Mouse (Mus musculus): ENCODE results near the gene Cdk5r1. TPM values are rescaled to one million over a fixed set of nuclear protein-coding genes. Genes with fewer than 3 reads are reported as not detected.

Gene Cdk5r1
- total and polyA plus RNA-seq, 3 experiments: 0.65 to 1.5 TPM; not detected in 1

DNA sequence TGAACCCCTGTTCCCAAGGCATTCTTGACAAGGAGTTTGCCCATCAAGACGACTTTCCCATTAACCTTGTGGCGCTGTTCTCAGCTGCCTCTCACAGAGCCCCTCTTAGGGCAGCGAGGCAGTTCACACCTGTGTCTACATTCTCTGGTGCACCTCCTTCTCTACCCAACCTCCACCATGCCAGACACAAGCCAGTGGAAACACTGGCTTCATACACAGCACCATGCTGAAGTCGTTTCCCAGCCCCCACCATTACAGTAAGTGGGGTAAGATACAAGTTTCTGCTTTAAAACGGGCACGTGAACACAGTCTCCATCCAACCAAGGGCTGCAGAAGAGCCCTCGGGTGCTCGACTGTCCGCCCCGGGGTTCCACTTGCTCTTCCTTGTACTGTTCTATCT is 33.3 kb downstream of the Cdk5r1 start:
- Histone ChIP-seq H3K9me3 (replicated peaks) (no peaks in the 10 kb centered on the region), H3K4me3 (ENCODE audit: low read depth, low read length) (no peak overlapping the region), H3K27me3 (ENCODE audit: insufficient read depth, low read length) (peaks cover 5% of the 10 kb centered on the region), H3K4me1 (ENCODE audit: insufficient read depth, low read depth, low read length) (no peaks in the 10 kb centered on the region), H3K36me3 (replicated peaks) (no peaks in the 10 kb centered on the region)
- TF ChIP-seq TAL1 (conservative IDR thresholded peaks at IDR 0.05; ENCODE audit: low read depth, low read length) (no peak), CTCF (IDR thresholded peaks at IDR 0.05; ENCODE audit: low read depth, low read length) (no peak), GATA2 (IDR thresholded peaks at IDR 0.05; ENCODE audit: borderline replicate concordance, low read depth, low read length) (no peak), POLR2AphosphoS5 (IDR thresholded peaks at IDR 0.05; ENCODE audit: insufficient replicate concordance, low read depth, low read length) (no peak), GATA1 (IDR thresholded peaks at IDR 0.05; ENCODE audit: borderline replicate concordance, low read length) (no peak)
- no peak for ATAC-seq (ENCODE audit: extremely low read depth, insufficient number of reproducible peaks, low FRiP score, poor library complexity, severe bottlenecking)
- DNase-seq (ENCODE audit: low spot score): no peak

DNA sequence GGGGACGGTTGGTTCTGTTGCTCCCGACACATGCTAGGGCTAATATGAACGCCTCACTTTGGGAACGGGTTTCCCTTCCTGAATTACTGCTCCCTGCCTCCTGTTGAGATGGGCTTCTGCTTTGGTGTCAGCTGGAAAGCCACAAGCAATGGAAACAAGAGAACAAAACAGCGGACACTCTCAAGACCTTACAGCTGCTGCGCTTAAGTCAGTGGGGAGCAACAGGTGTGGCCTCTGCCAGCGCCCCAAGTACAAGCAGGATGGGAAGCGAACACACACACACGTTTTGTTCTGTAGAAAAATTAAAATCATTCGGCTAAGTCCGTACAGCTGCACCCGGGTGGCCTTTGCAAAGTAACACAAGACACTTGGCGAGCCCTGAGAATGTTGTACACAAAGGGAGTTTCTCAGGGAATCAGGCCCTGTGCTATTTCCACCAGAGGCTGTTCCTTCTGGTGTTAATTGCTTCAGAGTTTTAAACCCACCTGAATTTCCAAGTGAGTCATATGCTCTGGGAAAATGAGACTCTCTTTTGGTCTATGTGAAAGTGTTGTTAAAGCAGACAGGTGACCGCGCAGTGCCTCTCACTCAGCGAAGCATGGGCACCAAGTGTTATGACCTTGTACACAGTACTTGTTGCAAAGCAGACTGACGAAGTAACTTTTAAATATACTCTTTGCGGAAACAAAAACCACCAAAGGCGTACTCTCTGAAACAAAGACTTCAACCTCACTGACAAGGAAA is 35.7 kb downstream of the Cdk5r1 start:
- no peak overlapping the region for H3K4me3 ChIP-seq (ENCODE audit: low read depth, low read length)
- H3K36me3 ChIP-seq (replicated peaks): no peaks in the 10 kb centered on the region
- H3K9me3 ChIP-seq (replicated peaks): no peaks in the 10 kb centered on the region
- ATAC-seq (ENCODE audit: extremely low read depth, insufficient number of reproducible peaks, low FRiP score, poor library complexity, severe bottlenecking) (no peak), DNase-seq (ENCODE audit: low spot score) (no peak)
- H3K4me1 ChIP-seq (ENCODE audit: insufficient read depth, low read depth, low read length): no peaks in the 10 kb centered on the region
- peaks cover 5% of the 10 kb centered on the region for H3K27me3 ChIP-seq (ENCODE audit: insufficient read depth, low read length)
- TF ChIP-seq TAL1 (conservative IDR thresholded peaks at IDR 0.05; ENCODE audit: low read depth, low read length): no peak
- no peak for TF ChIP-seq GATA1 (IDR thresholded peaks at IDR 0.05; ENCODE audit: borderline replicate concordance, low read length)
- TF ChIP-seq CTCF (IDR thresholded peaks at IDR 0.05; ENCODE audit: low read depth, low read length): no peak
- no peak for TF ChIP-seq POLR2AphosphoS5 (IDR thresholded peaks at IDR 0.05; ENCODE audit: insufficient replicate concordance, low read depth, low read length)
- TF ChIP-seq GATA2 (IDR thresholded peaks at IDR 0.05; ENCODE audit: borderline replicate concordance, low read depth, low read length): no peak

DNA sequence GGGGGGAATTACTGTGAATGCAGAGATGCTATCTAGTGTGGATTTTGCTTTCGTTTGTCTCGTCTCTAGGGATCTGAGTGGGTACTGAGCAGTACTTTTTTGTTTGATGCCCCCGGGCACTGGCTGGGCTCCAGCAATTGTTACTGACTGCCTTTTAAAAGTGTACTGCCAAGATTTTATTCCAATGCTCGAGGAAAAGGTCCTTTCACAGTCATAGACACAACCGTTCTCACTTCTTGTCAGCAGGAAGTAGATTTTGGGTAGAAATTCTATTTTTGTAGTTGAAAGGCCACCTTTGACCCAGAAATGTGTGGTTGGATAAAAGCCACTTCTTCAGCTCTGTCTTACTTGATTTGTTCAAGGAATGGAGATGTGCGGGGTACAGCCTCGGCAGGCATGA is 37.0 kb downstream of the Cdk5r1 start:
- ATAC-seq (ENCODE audit: extremely low read depth, insufficient number of reproducible peaks, low FRiP score, poor library complexity, severe bottlenecking) (no peak), DNase-seq (ENCODE audit: low spot score) (no peak)
- Histone ChIP-seq H3K27me3 (ENCODE audit: insufficient read depth, low read length) (peaks cover 6% of the 10 kb centered on the region), H3K9me3 (replicated peaks) (no peaks in the 10 kb centered on the region), H3K4me1 (ENCODE audit: insufficient read depth, low read depth, low read length) (no peaks in the 10 kb centered on the region), H3K4me3 (ENCODE audit: low read depth, low read length) (no peak overlapping the region), H3K36me3 (replicated peaks) (no peaks in the 10 kb centered on the region)
- TF ChIP-seq POLR2AphosphoS5 (IDR thresholded peaks at IDR 0.05; ENCODE audit: insufficient replicate concordance, low read depth, low read length) (no peak), GATA2 (IDR thresholded peaks at IDR 0.05; ENCODE audit: borderline replicate concordance, low read depth, low read length) (no peak), GATA1 (IDR thresholded peaks at IDR 0.05; ENCODE audit: borderline replicate concordance, low read length) (no peak), TAL1 (conservative IDR thresholded peaks at IDR 0.05; ENCODE audit: low read depth, low read length) (no peak), CTCF (IDR thresholded peaks at IDR 0.05; ENCODE audit: low read depth, low read length) (no peak)

DNA sequence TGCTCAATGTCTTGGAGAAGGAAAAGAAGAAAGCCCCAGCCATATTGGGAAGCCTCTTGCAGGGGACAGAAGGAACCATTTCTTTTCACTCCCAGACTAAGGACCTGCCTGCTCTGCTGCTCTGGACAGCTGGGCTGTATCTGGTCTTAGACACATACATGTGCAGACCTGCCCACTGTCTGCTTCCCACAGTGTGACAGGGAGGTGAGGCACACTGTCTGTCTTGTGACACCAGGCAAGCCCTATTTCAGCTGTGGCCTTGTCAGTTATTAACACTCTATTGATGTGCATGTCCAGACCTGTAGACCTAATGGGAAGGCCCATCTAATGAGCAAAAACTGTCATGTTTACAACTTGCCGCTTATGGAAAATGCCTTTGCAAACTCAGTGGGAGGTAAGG is 38.5 kb downstream of the Cdk5r1 start:
- DNase-seq (ENCODE audit: low spot score): no peak
- H3K4me3 ChIP-seq (ENCODE audit: low read depth, low read length): no peak overlapping the region
- no peaks in the 10 kb centered on the region for H3K36me3 ChIP-seq (replicated peaks)
- H3K27me3 ChIP-seq (ENCODE audit: insufficient read depth, low read length): peaks cover 9% of the 10 kb centered on the region
- H3K9me3 ChIP-seq (replicated peaks): no peaks in the 10 kb centered on the region
- no peak for ATAC-seq (ENCODE audit: extremely low read depth, insufficient number of reproducible peaks, low FRiP score, poor library complexity, severe bottlenecking)
- TF ChIP-seq CTCF (IDR thresholded peaks at IDR 0.05; ENCODE audit: low read depth, low read length): no peak
- TF ChIP-seq POLR2AphosphoS5 (IDR thresholded peaks at IDR 0.05; ENCODE audit: insufficient replicate concordance, low read depth, low read length): no peak
- TF ChIP-seq GATA1 (IDR thresholded peaks at IDR 0.05; ENCODE audit: borderline replicate concordance, low read length): no peak
- no peak for TF ChIP-seq TAL1 (conservative IDR thresholded peaks at IDR 0.05; ENCODE audit: low read depth, low read length)
- TF ChIP-seq GATA2 (IDR thresholded peaks at IDR 0.05; ENCODE audit: borderline replicate concordance, low read depth, low read length): no peak
- no peaks in the 10 kb centered on the region for H3K4me1 ChIP-seq (ENCODE audit: insufficient read depth, low read depth, low read length)

DNA sequence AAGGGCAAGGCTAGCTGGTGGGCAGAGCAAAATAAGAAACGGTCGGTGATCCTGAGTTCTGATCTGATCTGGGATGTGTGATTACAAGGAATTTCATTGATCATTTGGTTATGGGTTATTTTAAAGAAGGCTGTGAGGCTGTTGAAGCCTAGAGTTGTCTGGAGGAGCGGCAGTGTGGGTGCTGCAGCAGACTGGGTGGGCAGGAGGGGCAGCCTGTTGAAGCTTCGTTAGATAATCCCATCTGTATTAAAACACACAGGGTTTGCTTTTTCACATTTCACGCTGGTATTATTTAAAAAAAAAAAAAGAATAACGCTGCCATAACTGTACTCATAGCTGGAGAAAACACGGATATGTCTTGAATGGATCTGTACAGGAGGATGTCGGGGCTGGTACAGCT is 39.1 kb downstream of the Cdk5r1 start:
- Histone ChIP-seq H3K36me3 (replicated peaks) (no peaks in the 10 kb centered on the region), H3K4me1 (ENCODE audit: insufficient read depth, low read depth, low read length) (no peaks in the 10 kb centered on the region), H3K27me3 (ENCODE audit: insufficient read depth, low read length) (peaks cover 9% of the 10 kb centered on the region), H3K9me3 (replicated peaks) (no peaks in the 10 kb centered on the region), H3K4me3 (ENCODE audit: low read depth, low read length) (no peak overlapping the region)
- ATAC-seq (ENCODE audit: extremely low read depth, insufficient number of reproducible peaks, low FRiP score, poor library complexity, severe bottlenecking) (no peak), DNase-seq (ENCODE audit: low spot score) (no peak)
- TF ChIP-seq POLR2AphosphoS5 (IDR thresholded peaks at IDR 0.05; ENCODE audit: insufficient replicate concordance, low read depth, low read length): no peak

DNA sequence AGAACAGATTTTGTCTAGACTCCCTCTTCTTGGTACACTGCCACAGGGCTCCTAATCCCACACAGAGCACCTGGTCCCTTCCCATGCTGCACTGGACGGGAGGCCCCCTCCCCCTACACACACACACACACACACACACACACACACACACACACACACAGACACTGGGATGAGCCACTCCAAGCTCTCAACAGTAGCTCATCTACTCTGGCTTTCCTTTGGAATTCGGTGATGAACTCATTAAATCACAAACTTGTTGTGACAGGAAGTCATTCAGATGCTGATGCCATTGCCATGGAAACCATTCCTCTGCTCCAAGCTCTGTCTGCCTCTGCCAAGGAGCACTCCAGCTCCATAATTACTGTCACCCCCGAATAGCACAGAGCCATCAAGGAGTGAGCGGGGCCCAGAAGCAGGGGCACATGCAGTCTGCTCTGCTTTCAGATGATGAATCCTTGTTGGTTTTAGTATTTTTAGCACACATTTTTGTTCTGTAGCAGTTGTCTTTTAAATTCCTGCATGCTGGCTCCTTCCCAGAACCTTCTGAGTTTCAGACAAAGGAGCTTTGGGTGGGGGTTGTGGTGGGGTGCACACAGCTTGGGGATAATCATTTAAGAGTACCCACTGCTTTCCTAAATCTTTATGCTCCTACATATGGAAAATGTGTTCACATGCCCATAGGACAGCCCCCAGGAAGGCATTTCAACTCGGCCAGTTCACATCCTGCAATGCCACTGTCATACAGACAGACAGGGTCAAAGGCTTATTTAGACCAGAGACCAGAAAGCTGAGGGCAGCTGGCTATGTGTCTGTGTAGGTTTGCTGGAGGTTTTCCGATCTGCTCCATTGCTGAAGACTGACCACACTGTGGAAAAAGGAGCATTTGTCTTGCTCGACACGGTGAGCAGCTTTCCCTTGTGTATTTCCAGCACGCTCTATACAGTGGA is 41.9 kb downstream of the Cdk5r1 start:
- Histone ChIP-seq H3K4me1 (ENCODE audit: insufficient read depth, low read depth, low read length) (no peaks in the 10 kb centered on the region), H3K4me3 (ENCODE audit: low read depth, low read length) (no peak overlapping the region), H3K36me3 (replicated peaks) (no peaks in the 10 kb centered on the region), H3K9me3 (replicated peaks) (no peaks in the 10 kb centered on the region), H3K27me3 (ENCODE audit: insufficient read depth, low read length) (peaks cover 12% of the 10 kb centered on the region)
- DNase-seq (ENCODE audit: low spot score) (no peak), ATAC-seq (ENCODE audit: extremely low read depth, insufficient number of reproducible peaks, low FRiP score, poor library complexity, severe bottlenecking) (no peak)
- TF ChIP-seq CTCF (IDR thresholded peaks at IDR 0.05; ENCODE audit: low read depth, low read length) (no peak), POLR2AphosphoS5 (IDR thresholded peaks at IDR 0.05; ENCODE audit: insufficient replicate concordance, low read depth, low read length) (no peak), TAL1 (conservative IDR thresholded peaks at IDR 0.05; ENCODE audit: low read depth, low read length) (no peak), GATA1 (IDR thresholded peaks at IDR 0.05; ENCODE audit: borderline replicate concordance, low read length) (no peak)

All from G1E (cell line).